Mouse (Mus musculus): Measurements from ENCODE around the gene Map4k5. TPM values are rescaled to one million over a fixed set of nuclear protein-coding genes. Genes with fewer than 3 reads are reported as not detected.

Gene Map4k5
- polyA plus RNA-seq, 1 experiment from 2014 or later: 24.1 TPM

DNA sequence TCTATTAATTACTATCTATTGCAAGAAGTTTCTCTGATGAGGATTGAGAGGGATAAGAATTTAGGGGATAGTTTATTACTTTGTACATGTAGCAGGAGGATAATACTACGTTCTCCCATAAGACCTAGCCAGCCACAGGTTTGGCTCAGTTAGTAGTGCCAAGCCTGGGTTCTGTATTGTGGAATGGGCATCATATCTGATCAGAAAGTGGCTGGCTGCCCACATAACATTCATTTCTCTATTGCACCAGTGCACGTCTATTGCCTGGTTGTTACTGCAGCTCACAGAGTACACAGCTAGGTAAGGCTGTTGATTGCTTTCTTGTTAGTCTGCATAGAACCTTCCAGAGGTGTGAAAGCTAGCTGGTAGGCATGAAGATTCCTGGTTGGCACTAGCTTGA lies 24.9 kb upstream of the Map4k5 start:
- ATAC-seq: no peak
- H3K4me2 ChIP-seq (ENCODE audit: low read length): no peak overlapping the region
- no peaks in the 10 kb centered on the region for H3K4me1 ChIP-seq (ENCODE audit: control insufficient read depth, insufficient read depth, low read length)
- H3K27me3 ChIP-seq (ENCODE audit: control insufficient read depth, insufficient read depth, low read depth, low read length): no peaks in the 10 kb centered on the region
- no peak overlapping the region for H3K27ac ChIP-seq (ENCODE audit: low read length)
- 88% methylated on average over 2 of the region's 2 CpGs for WGBS
- H3K36me3 ChIP-seq (ENCODE audit: control insufficient read depth, insufficient read depth, low read length): no peaks in the 10 kb centered on the region
- no peak overlapping the region for H3K4me3 ChIP-seq (ENCODE audit: low read depth, low read length)
- H3K9ac ChIP-seq (ENCODE audit: low read depth, low read length): no peak overlapping the region
- no peaks in the 10 kb centered on the region for H3K9me3 ChIP-seq (replicated peaks; ENCODE audit: control insufficient read depth, low read length, poor library complexity, severe bottlenecking)

DNA sequence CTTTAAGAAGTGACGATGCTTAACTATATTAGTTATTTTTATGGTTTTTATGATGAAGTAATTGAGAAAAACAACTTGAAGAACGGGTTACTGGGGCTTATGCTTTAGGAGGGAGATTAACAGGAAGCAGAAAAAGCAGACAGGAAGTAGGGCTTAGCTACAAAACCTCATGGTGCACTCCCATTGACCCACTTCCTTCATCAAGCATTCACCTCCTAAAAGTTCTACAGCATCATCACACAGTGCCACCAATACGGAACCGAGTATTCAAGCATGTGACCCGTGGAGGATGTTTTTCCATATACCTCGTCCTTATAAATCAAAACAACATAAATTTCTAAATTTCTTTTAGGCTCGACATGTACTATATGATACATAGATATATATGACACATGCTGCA lies 19.7 kb upstream of the Map4k5 start:
- no peak for ATAC-seq

DNA sequence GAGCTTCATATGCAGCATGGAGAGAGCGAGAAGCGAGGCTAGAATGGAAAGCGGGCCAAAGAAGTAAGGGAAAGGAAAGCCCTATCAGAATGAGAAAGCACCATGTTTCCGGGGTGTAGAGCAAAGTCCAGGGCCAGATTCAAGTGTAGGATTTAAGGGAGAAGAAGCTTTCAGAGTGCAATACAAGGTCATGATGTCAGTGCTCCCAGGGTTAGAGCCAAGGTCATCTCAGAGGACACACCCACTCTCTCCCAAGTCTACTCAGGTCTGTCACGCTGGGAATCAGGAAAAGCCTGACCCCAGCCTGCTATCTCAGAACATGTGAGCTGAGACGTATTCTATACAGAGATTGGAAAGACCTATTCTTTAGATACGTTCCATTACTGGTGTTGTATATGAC lies 18.9 kb upstream of the Map4k5 start:
- peaks cover 21% of the 10 kb centered on the region for H3K4me1 ChIP-seq (ENCODE audit: control insufficient read depth, insufficient read depth, low read length)
- H3K27ac ChIP-seq (ENCODE audit: low read length): no peak overlapping the region
- H3K9me3 ChIP-seq (replicated peaks; ENCODE audit: control insufficient read depth, low read length, poor library complexity, severe bottlenecking): no peaks in the 10 kb centered on the region
- no peaks in the 10 kb centered on the region for H3K36me3 ChIP-seq (ENCODE audit: control insufficient read depth, insufficient read depth, low read length)
- no peak overlapping the region for H3K9ac ChIP-seq (ENCODE audit: low read depth, low read length)
- ATAC-seq: no peak
- H3K4me2 ChIP-seq (ENCODE audit: low read length): no peak overlapping the region
- 91% methylated on average over 7 of the region's 7 CpGs for WGBS
- H3K4me3 ChIP-seq (ENCODE audit: low read depth, low read length): no peak overlapping the region
- no peaks in the 10 kb centered on the region for H3K27me3 ChIP-seq (ENCODE audit: control insufficient read depth, insufficient read depth, low read depth, low read length)

More for the DNA sequence above, 19.7 kb upstream of the Map4k5 start:
- 92% methylated on average over 7 of the region's 7 CpGs for WGBS
- Histone ChIP-seq H3K4me3 (ENCODE audit: low read depth, low read length) (no peak overlapping the region), H3K9me3 (replicated peaks; ENCODE audit: control insufficient read depth, low read length, poor library complexity, severe bottlenecking) (no peaks in the 10 kb centered on the region), H3K36me3 (ENCODE audit: control insufficient read depth, insufficient read depth, low read length) (no peaks in the 10 kb centered on the region), H3K9ac (ENCODE audit: low read depth, low read length) (no peak overlapping the region), H3K4me1 (ENCODE audit: control insufficient read depth, insufficient read depth, low read length) (peaks cover 16% of the 10 kb centered on the region), H3K4me2 (ENCODE audit: low read length) (no peak overlapping the region), H3K27ac (ENCODE audit: low read length) (no peak overlapping the region), H3K27me3 (ENCODE audit: control insufficient read depth, insufficient read depth, low read depth, low read length) (no peaks in the 10 kb centered on the region)

DNA sequence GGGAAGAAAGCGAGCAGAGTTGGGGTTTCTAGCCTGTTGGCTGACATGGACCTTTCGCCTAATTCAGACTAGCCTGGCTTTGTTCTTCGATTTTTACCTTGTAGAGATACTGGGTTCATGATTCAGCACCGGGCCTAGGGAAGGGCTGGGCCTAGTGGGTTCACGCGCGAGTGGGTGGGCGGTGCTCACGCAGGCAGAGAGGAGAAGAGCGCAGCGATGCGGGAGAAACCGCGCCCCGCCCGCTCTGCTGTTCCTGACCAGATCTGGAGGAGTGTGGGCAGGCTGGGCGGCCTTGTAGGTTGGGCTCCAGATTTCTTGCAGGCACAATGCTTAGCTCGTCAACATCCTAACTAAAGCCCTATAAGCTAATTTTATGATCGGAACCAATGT lies 15.5 kb upstream of the Map4k5 start:
- Histone ChIP-seq H3K9me3 (replicated peaks; ENCODE audit: control insufficient read depth, low read length, poor library complexity, severe bottlenecking) (no peaks in the 10 kb centered on the region), H3K27me3 (ENCODE audit: control insufficient read depth, insufficient read depth, low read depth, low read length) (no peaks in the 10 kb centered on the region), H3K4me2 (ENCODE audit: low read length) (peak overlapping the region; percentile 55), H3K4me3 (ENCODE audit: low read depth, low read length) (peak overlapping the region; percentile 68), H3K9ac (ENCODE audit: low read depth, low read length) (peak overlapping the region; percentile 90), H3K27ac (ENCODE audit: low read length) (peak overlapping the region; percentile 97), H3K4me1 (ENCODE audit: control insufficient read depth, insufficient read depth, low read length) (peaks cover 24% of the 10 kb centered on the region), H3K36me3 (ENCODE audit: control insufficient read depth, insufficient read depth, low read length) (no peaks in the 10 kb centered on the region)
- 11% methylated on average over 19 of the region's 19 CpGs for WGBS
- peak; percentile 91 for ATAC-seq

DNA sequence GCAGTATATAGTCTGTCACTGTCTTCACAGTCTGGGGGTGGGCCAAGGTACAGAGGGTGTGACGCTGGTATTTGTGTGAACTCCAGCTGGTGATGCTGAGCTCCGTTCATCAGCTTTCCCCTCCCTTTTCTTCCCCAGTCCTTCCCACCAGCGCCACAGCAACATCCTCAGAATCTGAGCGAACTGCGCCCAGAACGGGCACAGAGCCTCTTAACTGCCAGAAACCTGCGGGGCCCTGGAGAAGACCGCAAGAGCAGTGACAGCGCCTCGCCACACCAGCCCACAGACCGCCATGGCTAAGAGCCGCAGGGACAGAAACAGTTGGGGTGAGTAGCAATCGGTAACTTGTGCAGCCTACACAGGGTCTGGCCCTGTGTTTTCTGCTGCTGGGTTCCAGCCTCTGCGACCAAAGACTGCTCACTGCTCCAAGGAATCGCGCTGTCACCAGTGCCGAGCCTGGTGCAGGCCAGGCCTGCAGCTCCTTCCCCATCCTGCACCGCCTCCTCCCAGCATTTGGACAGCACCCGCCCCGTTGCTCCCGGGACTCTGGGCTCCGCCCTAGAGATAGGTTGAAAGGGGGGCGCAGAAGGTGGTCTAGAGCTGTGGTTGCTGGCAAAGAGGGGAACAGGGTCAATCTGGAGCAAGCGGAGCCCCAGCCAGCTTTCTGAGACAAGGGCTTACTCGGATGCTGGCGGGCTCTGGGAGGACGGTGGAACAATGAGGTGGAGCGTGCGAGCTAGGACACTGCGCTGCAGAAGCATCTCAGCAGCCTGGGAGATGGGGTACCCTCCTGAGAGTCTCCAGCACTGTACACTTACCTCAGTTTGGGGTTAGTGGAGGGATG lies 14.9 kb upstream of the Map4k5 start:
- Histone ChIP-seq H3K4me1 (ENCODE audit: control insufficient read depth, insufficient read depth, low read length) (peaks cover 24% of the 10 kb centered on the region), H3K36me3 (ENCODE audit: control insufficient read depth, insufficient read depth, low read length) (no peaks in the 10 kb centered on the region), H3K27me3 (ENCODE audit: control insufficient read depth, insufficient read depth, low read depth, low read length) (no peaks in the 10 kb centered on the region), H3K27ac (ENCODE audit: low read length) (peak overlapping the region; percentile 97), H3K9ac (ENCODE audit: low read depth, low read length) (peak overlapping the region; percentile 90), H3K4me2 (ENCODE audit: low read length) (peak overlapping the region; percentile 55), H3K4me3 (ENCODE audit: low read depth, low read length) (peak overlapping the region; percentile 68), H3K9me3 (replicated peaks; ENCODE audit: control insufficient read depth, low read length, poor library complexity, severe bottlenecking) (no peaks in the 10 kb centered on the region)
- 2% methylated on average over 30 of the region's 30 CpGs for WGBS
- peak; percentile 92 for ATAC-seq

DNA sequence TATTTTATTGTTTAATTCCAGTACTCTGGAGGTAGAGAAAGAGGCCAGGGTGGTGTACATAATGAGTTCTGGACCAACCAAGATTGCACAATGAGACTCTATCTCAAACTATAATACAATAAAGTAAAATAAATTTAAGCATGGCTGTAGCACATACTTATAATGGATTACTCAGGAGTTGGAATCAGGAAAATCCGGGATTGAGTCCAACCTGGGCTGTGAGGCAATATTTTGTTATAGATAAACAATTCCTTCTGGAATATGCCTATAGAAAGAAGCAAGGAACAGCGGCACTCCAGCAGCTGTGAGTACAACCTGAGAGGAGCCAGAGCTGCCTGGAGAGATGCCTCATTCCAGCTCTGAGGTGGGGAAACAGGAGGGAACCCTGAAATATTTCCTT lies 12.0 kb upstream of the Map4k5 start:
- 80% methylated on average over 2 of the region's 2 CpGs for WGBS
- no peak for ATAC-seq
- Histone ChIP-seq H3K4me2 (ENCODE audit: low read length) (no peak overlapping the region), H3K27ac (ENCODE audit: low read length) (no peak overlapping the region), H3K9ac (ENCODE audit: low read depth, low read length) (no peak overlapping the region), H3K36me3 (ENCODE audit: control insufficient read depth, insufficient read depth, low read length) (no peaks in the 10 kb centered on the region), H3K9me3 (replicated peaks; ENCODE audit: control insufficient read depth, low read length, poor library complexity, severe bottlenecking) (no peaks in the 10 kb centered on the region), H3K27me3 (ENCODE audit: control insufficient read depth, insufficient read depth, low read depth, low read length) (no peaks in the 10 kb centered on the region), H3K4me3 (ENCODE audit: low read depth, low read length) (no peak overlapping the region), H3K4me1 (ENCODE audit: control insufficient read depth, insufficient read depth, low read length) (peaks cover 17% of the 10 kb centered on the region)

DNA sequence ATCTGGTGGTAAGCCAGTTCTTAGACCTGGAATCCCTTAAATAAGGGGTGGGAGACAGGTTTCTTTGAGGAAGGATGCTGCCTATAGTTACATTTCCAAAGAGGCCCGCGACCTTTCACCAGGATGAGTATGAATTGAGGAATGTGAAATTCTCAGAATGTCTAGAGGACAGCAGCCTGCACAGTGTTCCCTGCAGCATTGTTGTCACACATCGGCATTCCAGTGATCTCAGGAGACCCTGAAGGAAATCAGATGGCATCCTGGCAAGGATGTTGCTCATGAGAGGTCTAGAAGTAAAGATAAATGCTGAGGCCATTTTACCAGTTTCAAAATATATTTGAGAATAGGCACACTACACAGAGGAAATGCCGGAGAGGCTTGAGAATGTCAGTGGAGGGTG lies 5.1 kb upstream of the Map4k5 start:
- WGBS: 86% methylated on average over 4 of the region's 4 CpGs
- Histone ChIP-seq H3K9ac (ENCODE audit: low read depth, low read length) (no peak overlapping the region), H3K27me3 (ENCODE audit: control insufficient read depth, insufficient read depth, low read depth, low read length) (no peaks in the 10 kb centered on the region), H3K9me3 (replicated peaks; ENCODE audit: control insufficient read depth, low read length, poor library complexity, severe bottlenecking) (no peaks in the 10 kb centered on the region), H3K4me1 (ENCODE audit: control insufficient read depth, insufficient read depth, low read length) (no peaks in the 10 kb centered on the region; the same call in 1 of the 2 replicates), H3K27ac (ENCODE audit: low read length) (no peak overlapping the region), H3K4me2 (ENCODE audit: low read length) (no peak overlapping the region), H3K4me3 (ENCODE audit: low read depth, low read length) (no peak overlapping the region), H3K36me3 (ENCODE audit: control insufficient read depth, insufficient read depth, low read length) (no peaks in the 10 kb centered on the region)
- ATAC-seq: no peak

DNA sequence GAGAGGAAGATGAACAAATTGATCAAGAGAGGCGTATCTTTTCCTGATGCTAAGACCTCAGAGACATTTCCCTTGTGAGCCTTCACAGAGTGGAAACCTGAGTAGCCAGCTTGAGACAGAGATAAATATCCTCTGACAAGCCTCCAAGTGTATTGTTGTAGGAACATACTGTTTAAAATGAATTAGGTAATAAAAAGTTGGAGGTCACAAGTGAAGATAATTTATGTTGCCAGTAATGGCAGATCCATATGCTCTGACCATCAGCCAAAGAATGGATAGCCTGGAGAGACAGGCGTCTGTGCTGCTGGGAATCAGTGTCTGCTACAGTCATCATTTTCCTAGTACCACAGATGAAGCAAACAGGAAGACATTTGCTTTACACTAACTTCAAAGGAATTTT lies 2.0 kb upstream of the Map4k5 start:
- H3K27ac ChIP-seq (ENCODE audit: low read length): no peak overlapping the region

DNA sequence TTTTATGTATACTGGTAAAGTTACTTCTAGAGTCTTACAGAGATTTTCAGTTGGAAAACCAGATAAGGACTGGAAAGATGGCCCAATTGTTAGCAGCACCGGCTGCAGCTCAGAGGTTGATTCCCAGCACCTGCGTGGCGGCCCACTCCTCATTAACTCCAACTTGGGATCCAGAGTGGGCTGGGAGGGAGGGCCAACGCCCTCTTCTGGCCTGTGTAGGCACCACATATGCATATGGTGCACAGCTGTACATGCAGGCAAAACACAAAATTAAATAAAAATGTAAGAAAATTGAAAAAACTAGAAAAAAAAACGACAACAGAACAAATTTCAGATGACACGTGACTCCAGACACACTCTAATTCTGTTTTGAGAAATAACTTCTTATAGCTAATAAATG lies 927 bp upstream of the Map4k5 start:
- Histone ChIP-seq H3K4me1 (ENCODE audit: control insufficient read depth, insufficient read depth, low read length) (peaks cover 23% of the 10 kb centered on the region), H3K27ac (ENCODE audit: low read length) (no peak overlapping the region), H3K4me2 (ENCODE audit: low read length) (no peak overlapping the region), H3K9me3 (replicated peaks; ENCODE audit: control insufficient read depth, low read length, poor library complexity, severe bottlenecking) (no peaks in the 10 kb centered on the region), H3K9ac (ENCODE audit: low read depth, low read length) (no peak overlapping the region), H3K36me3 (ENCODE audit: control insufficient read depth, insufficient read depth, low read length) (no peaks in the 10 kb centered on the region), H3K27me3 (ENCODE audit: control insufficient read depth, insufficient read depth, low read depth, low read length) (no peaks in the 10 kb centered on the region), H3K4me3 (ENCODE audit: low read depth, low read length) (no peak overlapping the region)
- ATAC-seq: no peak
- WGBS: 65% methylated on average over 6 of the region's 6 CpGs

More for the DNA sequence above, 2.0 kb upstream of the Map4k5 start:
- no peaks in the 10 kb centered on the region for H3K36me3 ChIP-seq (ENCODE audit: control insufficient read depth, insufficient read depth, low read length)
- H3K4me1 ChIP-seq (ENCODE audit: control insufficient read depth, insufficient read depth, low read length): peaks cover 16% of the 10 kb centered on the region
- H3K4me2 ChIP-seq (ENCODE audit: low read length): no peak overlapping the region
- no peak overlapping the region for H3K9ac ChIP-seq (ENCODE audit: low read depth, low read length)
- no peaks in the 10 kb centered on the region for H3K27me3 ChIP-seq (ENCODE audit: control insufficient read depth, insufficient read depth, low read depth, low read length)
- no peaks in the 10 kb centered on the region for H3K9me3 ChIP-seq (replicated peaks; ENCODE audit: control insufficient read depth, low read length, poor library complexity, severe bottlenecking)
- no peak for ATAC-seq
- no peak overlapping the region for H3K4me3 ChIP-seq (ENCODE audit: low read depth, low read length)
- 62% methylated on average over 2 of the region's 2 CpGs for WGBS
